Mouse (Mus musculus) lung, postnatal 0 days (tissue): ENCODE results near the gene Scpep1.

ENCODE experiments used
- CTCF ChIP-seq: IDR thresholded peaks from 2 replicates; pipeline ENCODE4 v1.5.1; 2016; ENCODE audit warnings: antibody characterized with exemption, mild to moderate bottlenecking
- EP300 ChIP-seq: IDR thresholded peaks from 2 replicates; pipeline ENCODE4 v1.6.1; 2016; ENCODE audit warnings: antibody characterized with exemption, mild to moderate bottlenecking, control low read depth

GRCm38 (mm10) chr11:88970202-88970732, 15.0 kb upstream of the Scpep1 start, which contains the start of gene Coil:
- TF ChIP-seq CTCF: no peak
- TF ChIP-seq EP300: no peak
